In the genomic region with DNA sequence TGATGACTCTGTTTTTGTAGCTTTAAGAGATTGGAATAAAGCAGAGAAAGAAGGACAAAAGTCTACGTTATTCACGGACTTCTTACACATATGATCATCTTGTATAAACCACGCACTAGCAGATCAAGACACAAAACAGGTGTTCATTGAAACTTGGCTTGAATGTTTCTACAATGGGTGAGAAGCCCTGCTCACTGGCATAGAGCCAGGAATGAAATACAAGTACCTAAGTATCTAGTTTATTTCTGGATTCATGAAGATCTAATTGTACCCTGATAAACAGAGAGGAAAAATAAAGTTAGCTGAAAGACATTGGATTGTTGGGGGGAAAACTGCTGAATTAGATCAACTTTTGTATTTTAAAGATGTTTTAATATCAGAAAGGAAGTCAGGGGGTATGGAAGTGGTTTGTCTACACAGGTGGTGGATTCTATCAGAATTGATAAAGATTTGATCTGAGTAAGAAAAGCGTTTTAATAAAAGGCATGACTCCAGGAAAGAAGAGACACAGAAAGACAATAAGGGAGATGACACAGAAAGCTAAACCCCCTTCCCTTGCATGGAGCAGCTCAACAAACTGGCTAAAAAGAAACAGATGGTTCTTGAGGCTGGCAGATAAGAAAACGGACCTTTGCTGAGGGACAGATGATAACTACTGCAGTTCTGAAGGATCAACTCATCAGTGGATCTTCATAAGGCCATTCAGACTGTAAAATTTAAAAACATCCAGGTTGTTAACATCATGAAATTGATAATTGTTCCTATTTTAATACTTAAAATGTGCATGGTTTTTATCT, we compare ENCODE assay signal across 25 mouse cellular contexts.
"Had no signal": no experiment of that assay in that cellular context is flagged by ENCODE, and none has a peak within 500 bp of the region (broad histone marks: within the 10 kb centered on the region; RNA-seq: fewer than 3 reads in every experiment).

No protein-coding gene starts in this region.

- H3K9me3 ChIP-seq: heart, embryonic 13.5 days; heart, embryonic 15.5 days; hindbrain, embryonic 13.5 days; hindbrain, embryonic 15.5 days; kidney, embryonic 15.5 days; limb, embryonic 13.5 days; limb, embryonic 15.5 days had no signal

- ATAC-seq: hindbrain, postnatal 0 days; intestine, embryonic 16.5 days; liver, embryonic 12.5 days had no signal

- H3K9ac ChIP-seq: heart, embryonic 13.5 days; heart, embryonic 15.5 days; hindbrain, embryonic 13.5 days; hindbrain, embryonic 15.5 days; kidney, embryonic 15.5 days; limb, embryonic 13.5 days; limb, embryonic 15.5 days; liver, embryonic 12.5 days; liver, embryonic 14.5 days had no signal

- H3K4me2 ChIP-seq: heart, embryonic 11.5 days; heart, embryonic 13.5 days; heart, embryonic 15.5 days; hindbrain, embryonic 13.5 days; hindbrain, embryonic 15.5 days; kidney, embryonic 15.5 days; limb, embryonic 13.5 days; limb, embryonic 15.5 days; liver, embryonic 12.5 days had no signal

- H3K36me3 ChIP-seq: heart, embryonic 13.5 days; heart, embryonic 15.5 days; hindbrain, embryonic 13.5 days; hindbrain, embryonic 15.5 days; kidney, embryonic 15.5 days; limb, embryonic 13.5 days; limb, embryonic 15.5 days; liver, embryonic 12.5 days had no signal

- H3K27me3 ChIP-seq: heart, embryonic 13.5 days; heart, embryonic 15.5 days; hindbrain, embryonic 13.5 days; hindbrain, embryonic 15.5 days; kidney, embryonic 15.5 days; limb, embryonic 13.5 days; limb, embryonic 15.5 days; liver, embryonic 12.5 days had no signal

- DNase-seq: gastrocnemius, postnatal 14 days; heart, adult 18-20 months; heart, postnatal 14 days; heart, postnatal 36 days; kidney, adult 11 months; kidney, adult 2 months; kidney, adult 9 months; kidney, postnatal 14 days; kidney, postnatal 36 days; layer of hippocampus, adult 9-11 months; layer of hippocampus, postnatal 36 days; left cerebral cortex, postnatal 4 days had no signal

- H3K27ac ChIP-seq: heart, embryonic 13.5 days; heart, embryonic 15.5 days; hindbrain, embryonic 13.5 days; hindbrain, embryonic 15.5 days; hindbrain, postnatal 0 days; kidney, embryonic 15.5 days; kidney, postnatal 0 days; limb, embryonic 13.5 days; limb, embryonic 15.5 days; liver, embryonic 12.5 days; liver, embryonic 14.5 days had no signal

- H3K4me3 ChIP-seq: heart, embryonic 13.5 days; heart, embryonic 15.5 days; hindbrain, embryonic 13.5 days; hindbrain, embryonic 15.5 days; kidney, embryonic 15.5 days; limb, embryonic 13.5 days; limb, embryonic 15.5 days; liver, embryonic 12.5 days had no signal

- H3K4me1 ChIP-seq: heart, embryonic 13.5 days; heart, embryonic 15.5 days; hindbrain, embryonic 13.5 days; hindbrain, embryonic 15.5 days; kidney, embryonic 15.5 days; limb, embryonic 13.5 days; limb, embryonic 15.5 days; liver, embryonic 12.5 days had no signal
